Mouse (Mus musculus) megakaryocyte, adult 5-6 weeks (primary cell): ENCODE measurements around the gene Il17re. TPM values are rescaled to one million over a fixed set of nuclear protein-coding genes. Genes with fewer than 3 reads are reported as not detected.

ENCODE experiments used
- ATAC-seq: 2 replicates; pipeline ENCODE4 v1.8.0; 2016; ENCODE audit warnings: mild to moderate bottlenecking, inconsistent platforms; ENCODE audit not compliant: poor library complexity, severe bottlenecking
- total RNA-seq, 2 experiments: library from RNA; stranded (forward) in 1 of 2; stranded (reverse) in 1 of 2; fragments of 153-499, 151-499 nt in 1 of 2; fragments of 221-1000, 200-1000 nt in 1 of 2; gene quantifications; 2 replicates each; pipeline versions ENCODE4 v1.2.3 to v1.2.4; 2015 to 2017

Il17re gene
- total RNA-seq, 2 experiments from 2014 or later = not detected

DNA sequence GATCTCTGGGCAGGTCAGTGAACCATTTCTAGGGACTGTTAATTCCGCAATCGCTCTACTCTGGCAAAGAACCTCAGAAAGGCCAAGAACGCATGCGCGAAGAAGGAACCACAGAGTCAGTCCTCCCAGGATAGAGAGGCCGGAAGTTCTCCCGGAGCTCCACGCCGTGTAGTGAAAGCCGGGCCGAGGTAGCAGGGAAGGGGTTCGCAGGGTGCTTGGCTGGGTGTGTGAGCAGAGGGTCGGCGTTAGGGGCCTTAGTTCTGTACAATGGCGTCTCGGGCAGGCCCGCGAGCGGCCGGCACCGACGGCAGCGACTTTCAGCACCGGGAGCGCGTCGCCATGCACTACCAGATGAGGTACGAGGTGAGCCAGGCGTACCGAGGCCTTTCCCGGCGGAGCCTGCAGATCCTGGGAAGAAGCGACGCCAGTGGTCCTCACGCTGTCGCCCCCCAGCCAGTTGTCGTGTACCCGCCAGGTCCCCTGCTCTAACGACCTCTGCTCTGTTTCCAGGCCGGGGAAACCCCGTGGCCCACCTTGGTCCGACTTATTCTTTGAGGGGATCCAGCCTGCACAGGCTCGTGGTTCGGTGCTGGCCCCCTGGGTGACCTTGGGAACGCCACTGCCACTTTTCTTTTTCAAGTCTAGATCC is 15.7 kb upstream of the Il17re start, which contains the start of gene Jagn1:
Gene Jagn1 (plus strand): TSS at position 128 of the 649 bp plus-strand sequence.
- ATAC-seq = peak; percentile 83

DNA sequence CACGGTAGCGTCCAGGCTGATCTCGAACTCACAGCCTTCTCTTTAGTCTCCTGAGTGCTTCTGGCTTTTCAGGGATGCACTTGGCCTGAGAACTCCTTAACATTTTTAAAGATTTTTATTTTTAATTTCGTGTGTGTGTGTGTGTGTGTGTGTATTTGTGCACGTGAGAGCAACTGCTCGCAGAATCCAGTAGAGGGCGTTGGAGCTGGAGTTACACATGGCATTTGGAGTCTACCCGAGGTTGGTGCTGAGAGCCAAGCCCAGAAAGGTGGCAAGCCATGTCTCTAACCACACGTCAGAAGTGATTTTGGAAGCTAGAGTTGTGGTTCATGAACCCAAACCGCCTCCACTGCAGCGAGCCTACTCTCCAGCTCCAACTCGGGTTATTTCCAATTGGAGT is 15.2 kb upstream of the Il17re start:
- no peak for ATAC-seq

- no peak for ATAC-seq
Observed at GRCm38 (mm10) chr6:113444207-113444965, 13.9 kb upstream of the Il17re start.

DNA sequence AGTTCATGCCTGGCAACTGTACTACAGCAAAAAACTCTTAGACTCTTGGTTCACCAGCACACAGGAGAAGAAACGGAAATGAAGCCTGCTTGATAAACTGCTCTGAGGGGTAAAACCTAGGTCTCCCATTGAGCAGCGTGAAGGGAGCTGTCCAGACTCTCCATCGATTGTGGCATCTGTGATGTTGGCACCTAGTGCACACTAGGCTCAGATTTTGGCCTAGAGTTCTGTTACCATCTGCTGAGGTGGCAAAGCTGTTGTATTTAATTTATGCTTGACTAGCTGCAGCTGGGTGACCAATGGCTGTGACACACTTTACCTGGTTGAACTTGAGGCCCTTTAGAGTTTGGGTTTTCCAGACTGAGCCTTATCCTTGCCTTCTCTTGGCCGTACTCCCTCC is 10.6 kb upstream of the Il17re start:
- no peak for ATAC-seq

DNA sequence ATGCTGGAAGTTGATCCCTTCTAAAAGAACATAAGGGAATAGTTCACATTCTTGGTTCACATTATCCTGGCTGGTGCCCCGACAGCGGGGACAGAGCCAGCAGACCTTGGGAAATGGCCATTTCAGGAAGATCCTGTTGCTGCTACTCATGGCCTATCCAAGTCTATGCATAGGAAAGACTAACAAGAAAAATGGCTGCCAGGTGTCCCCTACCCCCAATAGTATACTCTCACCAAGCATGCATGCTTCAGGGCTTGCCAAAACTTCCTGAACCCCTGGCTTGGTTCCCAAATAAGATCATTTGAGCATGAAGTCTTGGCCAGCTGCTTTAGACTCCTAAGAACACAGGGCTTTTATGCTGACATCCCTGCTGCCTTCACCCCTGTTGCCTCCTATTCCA is 6.4 kb upstream of the Il17re start:
- ATAC-seq = no peak

GRCm38 (mm10) chr6:113455007-113455406 is 3.3 kb upstream of the Il17re start:
- ATAC-seq = peak; percentile 60

GRCm38 (mm10) chr6:113458635-113459034 is 351 bp downstream of the Il17re start:
- no peak for ATAC-seq

GRCm38 (mm10) chr6:113464040-113464439 is 5.8 kb downstream of the Il17re start:
- no peak for ATAC-seq

- ATAC-seq = no peak
Observed at GRCm38 (mm10) chr6:113465602-113466001, 7.3 kb downstream of the Il17re start.

- ATAC-seq = peak; percentile 63
Observed at GRCm38 (mm10) chr6:113468512-113468911, 10.2 kb downstream of the Il17re start.

- ATAC-seq = peak; percentile 87
Observed at GRCm38 (mm10) chr6:113469021-113469420, 10.7 kb downstream of the Il17re start.

- ATAC-seq = peak; percentile 80
Observed at GRCm38 (mm10) chr6:113469432-113469831, 11.1 kb downstream of the Il17re start.

- ATAC-seq = no peak
Observed at GRCm38 (mm10) chr6:113471297-113471936, 13.1 kb downstream of the Il17re start, which contains the start of gene Il17rc. Gene Il17rc, plus strand, starts transcription at chr6:113471427.

DNA sequence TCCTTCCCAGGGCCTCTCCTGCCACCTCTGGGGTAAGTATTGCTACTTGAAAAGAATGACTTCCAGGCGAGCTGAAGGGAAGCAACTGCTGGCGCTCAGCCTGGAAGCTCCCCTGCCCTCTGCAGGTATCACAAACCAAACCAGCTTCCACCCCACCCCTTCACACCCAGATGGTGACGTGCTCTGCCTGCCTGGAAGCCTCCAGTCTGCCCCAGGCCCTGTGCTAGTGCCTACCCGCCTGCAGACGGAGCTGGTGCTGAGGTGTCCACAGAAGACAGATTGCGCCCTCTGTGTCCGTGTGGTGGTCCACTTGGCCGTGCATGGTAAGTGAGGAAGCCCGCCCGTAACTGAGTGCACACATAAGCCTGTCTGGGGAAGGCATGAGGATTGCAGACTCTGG is 13.8 kb downstream of the Il17re start:
- ATAC-seq = no peak

- ATAC-seq = no peak
Observed at GRCm38 (mm10) chr6:113473246-113473645, 15.0 kb downstream of the Il17re start.

GRCm38 (mm10) chr6:113473715-113474114 is 15.4 kb downstream of the Il17re start:
- ATAC-seq = no peak

DNA sequence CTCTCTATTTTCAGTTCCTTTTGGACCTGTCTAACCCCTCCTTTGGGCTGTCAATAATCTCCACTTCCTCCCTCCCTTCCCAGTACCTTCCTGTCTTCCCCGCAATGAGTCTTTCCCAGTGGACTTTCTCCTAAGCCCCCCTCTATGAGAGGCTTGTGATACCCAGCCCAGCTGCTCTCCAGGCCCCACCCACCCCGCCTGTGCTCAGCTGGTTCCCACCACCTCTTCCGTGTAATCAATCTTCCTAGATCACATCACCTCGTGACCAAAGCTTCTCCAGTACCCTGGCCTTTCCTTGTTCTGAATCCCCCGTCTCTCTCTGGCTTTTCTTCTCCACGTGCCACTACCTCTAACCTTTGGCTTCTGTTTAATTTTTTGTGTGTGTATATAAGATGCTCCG is 19.1 kb downstream of the Il17re start:
- no peak for ATAC-seq

DNA sequence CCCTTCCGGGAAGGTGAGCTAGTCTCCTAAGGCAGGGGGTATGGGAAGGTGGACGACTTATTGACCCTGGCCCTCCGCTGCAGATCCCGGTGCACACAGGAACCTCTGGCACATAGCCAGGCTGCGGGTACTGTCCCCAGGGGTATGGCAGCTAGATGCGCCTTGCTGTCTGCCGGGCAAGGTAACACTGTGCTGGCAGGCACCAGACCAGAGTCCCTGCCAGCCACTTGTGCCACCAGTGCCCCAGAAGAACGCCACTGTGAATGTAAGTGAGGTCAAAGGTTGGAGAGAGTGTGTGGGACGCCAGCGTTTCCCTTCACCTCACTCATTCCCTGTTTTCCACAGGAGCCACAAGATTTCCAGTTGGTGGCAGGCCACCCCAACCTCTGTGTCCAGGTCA is 20.6 kb downstream of the Il17re start:
- no peak for ATAC-seq

DNA sequence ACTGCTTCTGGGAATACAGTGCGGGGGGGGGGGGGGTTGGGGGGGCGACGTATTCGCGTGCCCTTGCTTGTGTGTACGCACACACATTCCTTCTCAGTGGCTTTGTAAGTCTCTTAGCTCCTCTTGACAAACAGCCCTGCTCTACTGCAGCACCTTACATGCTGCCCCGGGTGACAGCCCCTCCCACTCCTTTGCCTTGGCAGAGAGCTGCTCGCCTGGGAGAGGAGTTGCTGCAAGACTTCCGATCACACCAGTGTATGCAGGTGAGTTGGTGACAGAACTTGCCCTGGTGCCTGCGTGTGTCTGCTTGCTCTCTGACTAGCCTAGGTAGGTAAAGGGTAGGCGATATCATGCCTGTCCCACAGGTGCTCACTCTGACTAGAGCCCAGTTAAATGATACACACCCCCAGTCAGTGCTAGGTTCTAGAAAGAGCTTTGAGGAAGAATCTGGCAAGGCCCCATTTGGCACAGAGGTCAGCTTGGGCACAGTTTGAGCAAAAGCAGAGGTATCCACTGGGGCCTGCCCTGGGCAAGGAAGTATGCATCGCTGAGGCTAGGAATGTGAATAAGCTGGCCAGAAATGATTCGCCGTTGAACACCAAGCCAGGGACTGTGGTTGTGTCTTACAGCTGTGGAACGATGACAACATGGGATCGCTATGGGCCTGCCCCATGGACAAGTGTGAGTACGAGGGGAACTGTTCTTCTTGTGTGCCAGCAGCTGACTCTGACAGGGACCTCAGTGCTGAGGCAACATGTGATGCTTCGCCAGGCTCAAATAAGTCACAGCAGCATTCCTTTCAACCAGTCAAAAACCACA is 22.5 kb downstream of the Il17re start:
- ATAC-seq = no peak

DNA sequence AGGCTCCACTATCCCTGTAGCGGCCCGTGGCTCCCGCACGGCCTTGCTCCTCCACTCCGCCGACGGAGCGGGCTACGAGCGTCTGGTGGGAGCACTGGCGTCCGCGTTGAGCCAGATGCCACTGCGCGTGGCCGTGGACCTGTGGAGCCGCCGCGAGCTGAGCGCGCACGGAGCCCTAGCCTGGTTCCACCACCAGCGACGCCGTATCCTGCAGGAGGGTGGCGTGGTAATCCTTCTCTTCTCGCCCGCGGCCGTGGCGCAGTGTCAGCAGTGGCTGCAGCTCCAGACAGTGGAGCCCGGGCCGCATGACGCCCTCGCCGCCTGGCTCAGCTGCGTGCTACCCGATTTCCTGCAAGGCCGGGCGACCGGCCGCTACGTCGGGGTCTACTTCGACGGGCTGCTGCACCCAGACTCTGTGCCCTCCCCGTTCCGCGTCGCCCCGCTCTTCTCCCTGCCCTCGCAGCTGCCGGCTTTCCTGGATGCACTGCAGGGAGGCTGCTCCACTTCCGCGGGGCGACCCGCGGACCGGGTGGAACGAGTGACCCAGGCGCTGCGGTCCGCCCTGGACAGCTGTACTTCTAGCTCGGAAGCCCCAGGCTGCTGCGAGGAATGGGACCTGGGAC is 24.3 kb downstream of the Il17re start:
- ATAC-seq = peak; percentile 58
